Mouse (Mus musculus): ENCODE measurements around the gene Ccdc57. TPM values are rescaled to one million over a fixed set of nuclear protein-coding genes. Genes with fewer than 3 reads are reported as not detected.

Ccdc57 gene
- polyA plus RNA-seq, 1 experiment from 2014 or later = 4.9 TPM

DNA sequence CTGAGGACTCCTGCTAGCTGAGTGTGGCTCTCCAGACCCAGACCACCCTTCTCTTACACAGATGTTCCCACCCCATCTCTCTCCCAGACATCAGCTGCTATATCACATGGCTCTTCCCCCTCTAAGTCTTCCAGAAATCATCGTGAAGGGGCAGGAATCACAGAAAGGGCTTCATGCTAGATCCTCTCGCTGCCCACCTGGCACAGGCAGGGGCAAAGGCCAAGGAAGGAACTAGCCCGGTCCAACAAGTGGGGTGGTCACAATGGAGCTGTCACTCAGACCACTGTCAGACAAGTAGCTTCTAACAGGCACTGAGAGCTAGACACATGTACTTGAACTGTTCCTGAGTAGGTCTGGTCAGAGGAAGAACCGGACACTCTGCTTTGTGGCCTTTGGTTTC lies 104.3 kb downstream of the Ccdc57 start:
- no peak for ATAC-seq (ENCODE audit: insufficient number of reproducible peaks, low FRiP score)
- 69% methylated on average over 4 of the region's 4 CpGs for WGBS
- Histone ChIP-seq H3K9ac (no peak overlapping the region), H3K4me1 (replicated peaks) (peaks cover 32% of the 10 kb centered on the region), H3K36me3 (no peaks in the 10 kb centered on the region), H3K4me2 (no peak overlapping the region), H3K9me3 (replicated peaks) (no peaks in the 10 kb centered on the region), H3K27me3 (replicated peaks) (no peaks in the 10 kb centered on the region), H3K4me3 (no peak overlapping the region), H3K27ac (ENCODE audit: poor library complexity, severe bottlenecking) (no peak overlapping the region)

DNA sequence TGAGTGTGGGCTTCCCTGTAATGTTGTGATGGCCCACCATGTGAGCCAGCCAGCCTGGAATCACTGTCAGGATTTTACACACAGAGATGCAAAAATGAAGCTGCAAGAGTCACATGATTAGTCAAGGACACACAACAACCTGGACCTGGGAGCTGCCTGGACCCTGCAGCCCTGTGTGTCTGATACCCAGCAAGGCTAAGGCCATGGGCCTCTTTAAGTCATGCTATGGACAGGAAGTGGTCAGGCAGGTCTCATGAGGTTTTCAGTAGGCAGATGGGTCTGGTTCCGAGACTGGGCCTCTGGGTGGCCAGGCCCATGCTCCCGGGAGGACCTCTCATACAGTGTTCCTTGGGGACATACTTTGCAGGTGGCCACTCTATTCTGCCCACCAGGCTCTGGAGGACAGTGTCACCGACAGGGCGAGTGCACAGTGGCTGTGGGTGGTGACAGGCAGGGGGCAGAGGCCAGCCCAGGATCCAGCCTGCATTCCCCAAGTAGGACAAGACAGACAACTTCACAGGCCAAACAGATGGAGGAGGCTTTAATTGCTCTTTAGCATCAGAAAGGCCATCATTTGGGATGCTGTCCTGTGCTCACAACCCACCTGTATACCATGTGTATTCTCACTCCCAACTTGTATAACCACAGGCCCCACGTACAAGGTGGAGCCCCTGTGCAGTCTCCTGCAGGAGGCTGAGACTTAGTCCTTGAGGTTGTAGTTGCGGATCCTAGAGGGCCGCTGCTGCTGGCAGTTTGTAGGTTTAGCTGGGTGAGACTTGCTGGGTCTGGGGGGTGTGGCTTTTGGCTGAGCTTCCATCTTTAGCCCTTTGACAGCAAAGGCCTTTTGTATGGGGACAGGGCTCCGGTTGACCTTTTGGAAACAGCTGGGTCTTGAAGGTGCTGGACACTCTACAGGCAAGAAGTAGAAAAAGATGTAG lies 106.4 kb downstream of the Ccdc57 start:
- no peak overlapping the region for H3K9ac ChIP-seq
- 83% methylated on average over 8 of the region's 8 CpGs for WGBS
- H3K4me1 ChIP-seq (replicated peaks) = peaks cover 47% of the 10 kb centered on the region
- no peak for ATAC-seq (ENCODE audit: insufficient number of reproducible peaks, low FRiP score)
- no peak overlapping the region; the same call in 1 of the 2 replicates for H3K27ac ChIP-seq (ENCODE audit: poor library complexity, severe bottlenecking)
- no peak overlapping the region for H3K4me3 ChIP-seq
- no peaks in the 10 kb centered on the region for H3K27me3 ChIP-seq (replicated peaks)
- H3K4me2 ChIP-seq = no peak overlapping the region
- no peaks in the 10 kb centered on the region for H3K9me3 ChIP-seq (replicated peaks)
- peaks cover 11% of the 10 kb centered on the region for H3K36me3 ChIP-seq

DNA sequence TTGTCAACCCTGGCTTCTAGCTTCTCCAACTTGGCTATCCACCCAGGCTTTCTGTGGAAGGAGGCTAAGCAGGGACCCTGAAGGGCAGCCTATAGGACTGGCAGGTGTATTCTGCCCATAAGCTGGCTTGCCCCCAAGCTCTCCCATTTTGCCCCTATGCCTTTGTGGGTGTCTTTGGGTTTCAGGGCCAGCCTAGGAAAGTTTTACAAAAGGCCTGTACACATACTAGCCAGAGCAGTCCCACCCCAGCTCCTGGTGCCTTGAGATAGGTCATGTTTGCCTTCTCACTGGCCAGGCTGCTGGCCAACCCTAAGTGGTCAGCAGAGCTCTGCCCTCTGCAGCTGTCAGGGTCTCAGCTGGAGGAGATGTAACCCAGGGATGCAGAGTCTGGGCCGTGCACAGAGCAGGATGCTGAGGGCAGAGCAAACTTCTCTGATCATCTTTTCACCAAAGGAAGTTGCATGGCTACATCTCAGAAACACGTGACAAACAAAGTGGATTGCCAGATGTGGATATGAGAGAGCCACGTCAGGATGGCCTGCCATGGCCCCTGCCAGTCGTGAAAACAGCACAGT lies 107.3 kb downstream of the Ccdc57 start:
- Histone ChIP-seq H3K4me2 (peak overlapping the region; percentile 85), H3K27ac (ENCODE audit: poor library complexity, severe bottlenecking) (peak overlapping the region; percentile 96), H3K9ac (peak overlapping the region; percentile 78), H3K4me1 (replicated peaks) (peaks cover 54% of the 10 kb centered on the region), H3K27me3 (replicated peaks) (no peaks in the 10 kb centered on the region), H3K4me3 (peak overlapping the region; percentile 72), H3K36me3 (peaks cover 20% of the 10 kb centered on the region), H3K9me3 (replicated peaks) (no peaks in the 10 kb centered on the region)
- WGBS = 42% methylated on average over 4 of the region's 4 CpGs
- no peak for ATAC-seq (ENCODE audit: insufficient number of reproducible peaks, low FRiP score)

DNA sequence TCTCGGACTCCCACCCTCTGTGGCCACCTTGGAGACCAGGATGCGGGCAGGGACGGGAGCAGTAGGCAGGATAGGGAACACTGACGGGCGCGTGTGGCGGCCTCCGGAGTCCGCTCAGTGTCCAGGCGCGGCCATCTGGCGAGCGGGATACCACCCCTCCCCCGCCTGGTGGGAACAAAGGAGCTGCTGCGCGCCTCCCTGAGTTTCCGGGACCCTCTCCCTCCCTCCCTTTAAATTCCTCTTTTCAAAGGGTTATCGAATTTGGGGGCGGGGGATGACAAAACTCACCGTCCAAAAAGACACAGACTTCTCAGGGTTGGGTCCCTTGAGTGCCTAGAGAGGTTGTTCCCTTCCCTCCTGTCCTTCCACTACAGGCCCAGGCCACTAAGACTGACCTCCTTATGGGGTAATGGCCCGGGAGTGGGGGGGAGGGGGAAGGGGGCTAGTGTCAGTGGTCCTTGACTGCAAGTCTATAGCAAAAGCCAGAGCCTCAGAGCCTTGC lies 107.8 kb downstream of the Ccdc57 start:
- H3K36me3 ChIP-seq = peaks cover 25% of the 10 kb centered on the region
- peaks cover 54% of the 10 kb centered on the region for H3K4me1 ChIP-seq (replicated peaks)
- no peak; the same call in 1 of the 2 replicates for ATAC-seq (ENCODE audit: insufficient number of reproducible peaks, low FRiP score)
- peak overlapping the region; percentile 72 for H3K4me3 ChIP-seq
- H3K27me3 ChIP-seq (replicated peaks) = no peaks in the 10 kb centered on the region
- H3K9me3 ChIP-seq (replicated peaks) = no peaks in the 10 kb centered on the region
- H3K9ac ChIP-seq = peak overlapping the region; percentile 78
- peak overlapping the region; percentile 85 for H3K4me2 ChIP-seq
- 0% methylated on average over 21 of the region's 21 CpGs for WGBS
- peak overlapping the region; percentile 96 for H3K27ac ChIP-seq (ENCODE audit: poor library complexity, severe bottlenecking)

DNA sequence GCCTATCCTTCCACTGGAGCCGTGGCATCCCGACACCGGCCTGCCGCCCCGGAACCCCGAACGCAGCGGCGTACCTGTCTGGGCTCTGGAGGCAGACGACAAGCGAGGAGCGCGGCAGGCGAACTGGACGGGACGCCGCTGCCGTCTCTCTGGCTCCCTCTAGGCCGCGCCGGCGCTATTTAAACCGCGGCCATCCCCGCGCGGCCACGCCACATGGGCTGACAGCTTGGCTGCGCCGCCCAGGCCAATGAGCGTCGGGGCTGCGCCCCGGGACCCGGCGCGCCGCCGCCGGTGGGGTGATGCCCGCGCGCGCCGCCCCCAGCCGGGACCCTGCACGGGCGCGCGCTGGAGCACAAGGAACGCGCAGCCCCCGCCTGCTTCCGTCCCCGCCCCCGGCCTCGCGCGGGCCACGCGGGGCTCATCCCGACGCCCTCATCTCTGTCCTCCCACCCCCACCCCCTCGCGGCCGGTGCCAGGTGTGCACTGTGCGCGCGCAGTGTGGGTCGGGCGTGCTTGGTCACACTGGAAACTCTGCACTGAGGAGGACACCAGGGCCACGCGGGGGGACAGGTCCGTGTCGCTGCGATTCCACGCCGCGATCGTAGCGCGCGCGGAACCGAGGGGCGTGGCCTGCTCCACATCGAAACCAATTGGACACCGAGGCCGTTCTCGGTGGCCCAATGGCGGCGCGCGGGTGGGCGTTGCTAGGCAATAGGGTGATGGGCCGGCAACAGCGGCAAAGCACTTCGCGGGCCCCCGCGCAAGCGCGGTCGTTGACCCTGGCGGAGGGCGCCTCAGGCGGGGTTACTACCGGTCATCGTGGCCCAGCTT lies 108.5 kb downstream of the Ccdc57 start, which contains the start of gene Fasn:
TSS of gene Fasn (minus strand) at position 592 of the 831 bp plus-strand sequence.
- no peaks in the 10 kb centered on the region for H3K27me3 ChIP-seq (replicated peaks)
- peak within 1 kb of the TSS; percentile 72 for H3K4me3 ChIP-seq
- H3K36me3 ChIP-seq = peaks cover 32% of the 10 kb centered on the region
- H3K9ac ChIP-seq = peak within 1 kb of the TSS; percentile 92
- peaks cover 47% of the 10 kb centered on the region for H3K4me1 ChIP-seq (replicated peaks)
- peak within 1 kb of the TSS; percentile 85 for H3K4me2 ChIP-seq
- ATAC-seq (ENCODE audit: insufficient number of reproducible peaks, low FRiP score) = peak; percentile 91
- WGBS = 1% methylated on average over 105 of the region's 109 CpGs
- peak within 1 kb of the TSS; percentile 96 for H3K27ac ChIP-seq (ENCODE audit: poor library complexity, severe bottlenecking)
- no peaks in the 10 kb centered on the region for H3K9me3 ChIP-seq (replicated peaks)

DNA sequence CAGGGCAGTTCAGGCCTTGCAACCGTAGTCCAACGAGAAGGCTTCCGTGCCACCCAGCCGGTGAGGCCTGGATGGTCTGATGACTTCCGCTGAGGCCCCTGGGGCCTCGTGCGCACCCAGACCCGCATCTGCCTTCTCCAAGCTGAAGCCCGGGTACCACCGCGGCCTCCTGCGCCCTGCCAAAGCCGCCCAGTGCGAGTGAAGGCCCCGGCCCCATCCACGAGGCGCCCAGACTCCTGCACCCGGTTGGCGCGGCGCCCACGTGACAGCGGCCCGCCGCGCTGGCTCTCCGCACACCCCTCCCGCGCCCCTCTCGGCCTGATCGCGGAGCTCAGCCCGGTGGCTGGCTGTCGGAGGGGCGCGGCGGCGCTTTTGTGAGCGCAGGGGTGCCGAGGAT lies 109.1 kb downstream of the Ccdc57 start:
- ATAC-seq (ENCODE audit: insufficient number of reproducible peaks, low FRiP score) = peak; percentile 63
- Histone ChIP-seq H3K4me1 (replicated peaks) (peaks cover 41% of the 10 kb centered on the region), H3K27me3 (replicated peaks) (no peaks in the 10 kb centered on the region), H3K4me3 (peak overlapping the region; percentile 72), H3K36me3 (peaks cover 38% of the 10 kb centered on the region), H3K27ac (ENCODE audit: poor library complexity, severe bottlenecking) (peak overlapping the region; percentile 96), H3K9ac (peak overlapping the region; percentile 92), H3K4me2 (peak overlapping the region; percentile 85), H3K9me3 (replicated peaks) (no peaks in the 10 kb centered on the region)
- under 1% methylated on average over 40 of the region's 40 CpGs for WGBS

DNA sequence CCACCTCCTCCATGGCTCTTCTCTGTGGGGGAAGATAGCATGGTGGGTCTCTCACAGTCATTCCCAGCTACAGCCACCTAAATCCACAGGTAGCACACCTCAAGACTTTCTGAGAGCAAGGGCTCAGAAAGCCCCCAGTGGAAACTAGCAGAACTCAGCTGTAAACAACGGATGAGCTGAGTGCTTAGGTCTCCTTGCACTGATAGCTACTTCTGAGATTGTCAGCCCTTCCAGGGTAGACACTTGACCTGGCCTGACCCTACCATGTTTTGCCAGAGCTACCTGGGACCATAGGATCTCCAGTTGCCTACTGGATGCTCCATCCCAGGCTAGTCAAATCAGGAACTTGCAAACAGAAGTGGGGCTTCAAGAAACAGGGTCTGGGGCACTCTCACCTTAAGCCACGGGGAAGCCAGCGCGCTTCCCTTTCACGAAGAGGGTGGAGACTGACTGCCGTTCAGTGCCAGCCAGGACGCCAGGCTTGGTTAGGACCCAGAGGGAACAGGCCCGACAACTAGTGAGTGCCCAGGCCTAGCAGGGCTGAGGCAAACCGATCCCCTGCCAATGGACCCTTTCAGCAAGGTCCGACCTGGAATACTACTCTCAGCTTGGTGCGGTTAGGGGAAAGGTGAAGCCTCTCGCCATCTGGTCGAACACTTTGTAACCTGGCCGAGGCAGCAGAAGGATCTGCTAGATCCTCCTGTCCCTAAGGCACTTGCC lies 109.7 kb downstream of the Ccdc57 start:
- H3K4me3 ChIP-seq = peak overlapping the region; percentile 72

DNA sequence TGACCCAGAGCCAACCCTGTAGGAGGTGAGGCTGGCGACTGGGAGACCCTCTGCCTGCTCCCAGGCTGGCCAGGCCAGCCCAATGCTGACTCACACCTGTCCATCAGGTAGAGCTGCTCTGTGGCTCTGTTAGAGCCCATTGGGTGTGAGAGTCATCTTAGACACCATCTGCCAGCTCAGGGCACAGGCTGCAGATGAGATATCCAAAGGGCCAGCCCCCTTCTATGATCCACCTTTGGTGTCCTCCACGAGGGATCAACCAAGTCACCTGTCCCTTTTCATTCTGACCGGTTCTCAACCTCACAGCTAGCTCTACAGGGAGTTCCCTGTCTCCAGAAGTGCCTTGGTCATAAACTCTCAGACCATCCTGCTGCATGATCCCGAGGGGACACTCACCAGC lies 110.4 kb downstream of the Ccdc57 start:
- H3K4me1 ChIP-seq (replicated peaks) = peaks cover 41% of the 10 kb centered on the region
- H3K9ac ChIP-seq = peak overlapping the region; percentile 92; the same call in 1 of the 2 replicates
- H3K4me3 ChIP-seq = peak overlapping the region; percentile 72
- H3K36me3 ChIP-seq = peaks cover 50% of the 10 kb centered on the region
- WGBS = 57% methylated on average over 4 of the region's 4 CpGs
- peak overlapping the region; percentile 85 for H3K4me2 ChIP-seq
- H3K9me3 ChIP-seq (replicated peaks) = no peaks in the 10 kb centered on the region
- H3K27ac ChIP-seq (ENCODE audit: poor library complexity, severe bottlenecking) = no peak overlapping the region
- H3K27me3 ChIP-seq (replicated peaks) = no peaks in the 10 kb centered on the region
- no peak for ATAC-seq (ENCODE audit: insufficient number of reproducible peaks, low FRiP score)

More for the DNA sequence above, 109.7 kb downstream of the Ccdc57 start:
- Histone ChIP-seq H3K9me3 (replicated peaks) (no peaks in the 10 kb centered on the region), H3K36me3 (peaks cover 44% of the 10 kb centered on the region), H3K4me1 (replicated peaks) (peaks cover 41% of the 10 kb centered on the region), H3K4me2 (peak overlapping the region; percentile 85), H3K9ac (peak overlapping the region; percentile 92), H3K27me3 (replicated peaks) (no peaks in the 10 kb centered on the region), H3K27ac (ENCODE audit: poor library complexity, severe bottlenecking) (peak overlapping the region; percentile 96)
- 1% methylated on average over 14 of the region's 14 CpGs for WGBS
- no peak for ATAC-seq (ENCODE audit: insufficient number of reproducible peaks, low FRiP score)

DNA sequence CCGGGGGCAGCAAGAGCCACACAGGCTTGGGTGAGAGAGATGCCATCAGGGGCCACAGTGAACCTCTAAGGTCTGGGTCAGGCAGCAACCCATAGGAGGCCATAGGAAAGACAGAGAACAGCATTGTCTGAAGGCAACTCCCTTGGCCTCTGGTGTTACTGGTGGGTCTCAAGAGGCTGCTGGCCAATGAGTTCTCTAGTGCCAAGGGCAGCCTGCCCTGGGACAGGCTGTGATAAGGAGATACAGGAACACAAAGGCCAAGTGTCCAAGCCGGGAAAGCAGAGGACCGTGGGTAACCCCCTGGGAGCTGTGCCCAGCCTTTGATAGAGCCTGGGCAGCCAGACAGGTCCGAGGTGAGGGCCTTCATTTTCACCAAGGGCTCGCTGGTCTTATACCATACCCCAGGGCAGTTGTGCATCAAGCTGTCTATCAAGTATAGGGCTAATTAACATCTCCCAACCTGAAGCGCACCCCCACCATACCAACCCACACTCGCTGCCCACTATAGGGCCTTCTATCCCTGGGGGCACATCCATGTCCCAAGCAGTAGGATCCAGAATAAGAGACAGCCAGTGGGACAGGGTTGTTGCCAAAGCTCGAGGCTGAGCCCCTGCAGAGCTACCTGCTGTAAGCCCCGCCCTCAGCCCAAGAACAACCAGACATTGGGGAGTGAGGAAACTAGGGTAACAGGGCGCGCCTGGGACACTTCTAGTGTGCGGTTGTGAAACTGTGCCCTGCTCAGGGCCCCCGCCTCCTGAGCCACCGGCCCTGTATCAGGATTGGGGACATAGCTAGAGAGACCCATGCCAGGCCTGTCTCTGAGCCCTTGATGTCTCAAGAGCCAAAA lies 111.4 kb downstream of the Ccdc57 start:
- no peak for ATAC-seq (ENCODE audit: insufficient number of reproducible peaks, low FRiP score)
- H3K4me3 ChIP-seq = no peak overlapping the region
- no peaks in the 10 kb centered on the region for H3K9me3 ChIP-seq (replicated peaks)
- no peaks in the 10 kb centered on the region for H3K27me3 ChIP-seq (replicated peaks)
- peak overlapping the region; percentile 37 for H3K9ac ChIP-seq
- peaks cover 41% of the 10 kb centered on the region for H3K4me1 ChIP-seq (replicated peaks)
- peak overlapping the region; percentile 85 for H3K4me2 ChIP-seq
- 77% methylated on average over 14 of the region's 14 CpGs for WGBS
- 0 out of 2 replicates have a peak overlapping the region, but pooled peaks have one; percentile 3 for H3K27ac ChIP-seq (ENCODE audit: poor library complexity, severe bottlenecking)
- peaks cover 60% of the 10 kb centered on the region for H3K36me3 ChIP-seq
